24 mouse cellular contexts compared by ENCODE assay signal in the genomic region with DNA sequence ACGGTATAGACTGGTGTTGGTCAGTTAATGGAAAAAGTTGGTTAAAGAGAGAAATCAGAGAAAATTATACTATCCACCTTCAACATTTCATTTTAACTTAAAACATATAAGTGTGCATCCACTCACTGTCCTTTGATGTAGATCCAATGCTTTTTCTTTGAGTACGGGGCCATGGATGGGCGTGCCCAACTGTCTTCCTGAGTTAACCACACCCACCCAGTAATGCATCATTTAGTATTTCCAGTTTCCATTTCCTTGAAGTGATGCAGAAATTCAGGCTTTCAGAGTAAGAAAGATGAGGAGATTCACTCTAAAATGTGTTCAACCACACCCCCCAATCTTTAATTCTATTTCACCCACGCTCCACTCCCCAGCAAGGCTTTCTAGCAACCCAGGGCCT.
A peak's percentile ranks its signal among the peaks of the same experiment; 100 is the strongest.
DNase-seq lines count a peak whose midpoint lies in the region; ATAC-seq and TF ChIP-seq lines count a peak whose summit lies in the region.
"Had no signal": no experiment of that assay in that cellular context is flagged by ENCODE, and none has a peak within 500 bp of the region (broad histone marks: within the 10 kb centered on the region; RNA-seq: fewer than 3 reads in every experiment).

No protein-coding gene starts in this region.

- H3K4me3 ChIP-seq in intestine, embryonic 15.5 days (replicated peaks) = no peak overlapping the region
- no peak overlapping the region for H3K4me3 ChIP-seq in intestine, postnatal 0 days (ENCODE audit: low read depth, low read length)
- H3K4me3 ChIP-seq in stomach, embryonic 15.5 days (replicated peaks) = no peak overlapping the region
- no peak overlapping the region for H3K4me3 ChIP-seq in stomach, postnatal 0 days (ENCODE audit: low read depth, low read length)
- H3K4me3 ChIP-seq: embryonic facial prominence, embryonic 10.5 days; embryonic facial prominence, embryonic 12.5 days; forebrain, embryonic 13.5 days had no signal

- H3K4me1 ChIP-seq in intestine, embryonic 15.5 days (replicated peaks) = no peaks in the 10 kb centered on the region; the same call in none of the 2 replicates
- no peaks in the 10 kb centered on the region for H3K4me1 ChIP-seq in intestine, postnatal 0 days (replicated peaks; ENCODE audit: control insufficient read depth, insufficient read depth, low read length)
- H3K4me1 ChIP-seq in stomach, embryonic 15.5 days = 0 out of 2 replicates have a peak, but pooled peaks cover 5% of the 10 kb centered on the region
- no peaks in the 10 kb centered on the region; the same call in 1 of the 2 replicates for H3K4me1 ChIP-seq in stomach, postnatal 0 days (replicated peaks; ENCODE audit: control insufficient read depth, insufficient read depth)
- H3K4me1 ChIP-seq: forebrain, embryonic 13.5 days had no signal

- H3K27me3 ChIP-seq in intestine, embryonic 15.5 days (replicated peaks) = no peaks in the 10 kb centered on the region
- H3K27me3 ChIP-seq in intestine, postnatal 0 days (replicated peaks; ENCODE audit: control insufficient read depth, insufficient read depth, low read length) = no peaks in the 10 kb centered on the region
- H3K27me3 ChIP-seq in stomach, embryonic 15.5 days (replicated peaks) = no peaks in the 10 kb centered on the region
- H3K27me3 ChIP-seq in stomach, postnatal 0 days (ENCODE audit: control insufficient read depth, insufficient read depth, low read length) = no peaks in the 10 kb centered on the region
- H3K27me3 ChIP-seq: CH12.LX; embryonic facial prominence, embryonic 12.5 days; forebrain, embryonic 13.5 days; Patski had no signal

- TF ChIP-seq EP300 in stomach, postnatal 0 days (optimal IDR thresholded peaks at IDR 0.05) = no peak

- H3K36me3 ChIP-seq in intestine, embryonic 15.5 days = no peaks in the 10 kb centered on the region
- H3K36me3 ChIP-seq in intestine, postnatal 0 days (ENCODE audit: control insufficient read depth, insufficient read depth) = no peaks in the 10 kb centered on the region
- H3K36me3 ChIP-seq in stomach, embryonic 15.5 days = no peaks in the 10 kb centered on the region
- no peaks in the 10 kb centered on the region for H3K36me3 ChIP-seq in stomach, postnatal 0 days (ENCODE audit: control insufficient read depth, insufficient read depth, low read length)
- H3K36me3 ChIP-seq: embryonic facial prominence, embryonic 10.5 days; embryonic facial prominence, embryonic 12.5 days; G1E had no signal

- no peak for TF ChIP-seq CTCF in intestine, postnatal 0 days (IDR thresholded peaks at IDR 0.05; ENCODE audit: low read depth)
- no peak for TF ChIP-seq CTCF in stomach, postnatal 0 days (IDR thresholded peaks at IDR 0.05; ENCODE audit: low read depth)

- H3K9ac ChIP-seq in intestine, embryonic 15.5 days = no peak overlapping the region
- no peak overlapping the region for H3K9ac ChIP-seq in intestine, postnatal 0 days (ENCODE audit: low read depth, low read length)
- no peak overlapping the region for H3K9ac ChIP-seq in stomach, embryonic 15.5 days
- H3K9ac ChIP-seq in stomach, postnatal 0 days (ENCODE audit: low read length) = no peak overlapping the region
- H3K9ac ChIP-seq: embryonic facial prominence, embryonic 12.5 days; forebrain, embryonic 13.5 days had no signal

- peak; percentile 71 for ATAC-seq in intestine, embryonic 15.5 days
- ATAC-seq in intestine, postnatal 0 days = peak; percentile 73
- ATAC-seq in stomach, embryonic 15.5 days (ENCODE audit: insufficient read depth, low FRiP score, low read depth) = no peak
- ATAC-seq in stomach, postnatal 0 days (ENCODE audit: low FRiP score, low TSS enrichment) = peak; percentile 30; the same call in 1 of the 2 replicates
- ATAC-seq: activated CD4-positive, CD25-positive, alpha-beta regulatory T cell, adult 4 months; CD4-positive, CD25-positive, alpha-beta regulatory T cell, adult 4 months; forebrain, embryonic 13.5 days; Patski had no signal

- H3K9me3 ChIP-seq in intestine, embryonic 15.5 days = no peaks in the 10 kb centered on the region
- 0 out of 2 replicates have a peak, but pooled peaks cover 3% of the 10 kb centered on the region for H3K9me3 ChIP-seq in intestine, postnatal 0 days (ENCODE audit: control insufficient read depth)
- no peaks in the 10 kb centered on the region for H3K9me3 ChIP-seq in stomach, embryonic 15.5 days
- no peaks in the 10 kb centered on the region for H3K9me3 ChIP-seq in stomach, postnatal 0 days (ENCODE audit: control insufficient read depth, low read length)
- H3K9me3 ChIP-seq: embryonic facial prominence, embryonic 10.5 days; embryonic facial prominence, embryonic 12.5 days had no signal

- 75% methylated on average over 4 of the region's 4 CpGs for WGBS in intestine, embryonic 15.5 days
- WGBS in intestine, postnatal 0 days = 48% methylated on average over 4 of the region's 4 CpGs
- 81% methylated on average over 4 of the region's 4 CpGs for WGBS in stomach, embryonic 15.5 days
- WGBS in stomach, postnatal 0 days = 63% methylated on average over 4 of the region's 4 CpGs

- no peak for DNase-seq in stomach, postnatal 0 days (ENCODE audit: low spot score)
- no peak for DNase-seq in frontal cortex, postnatal 36 days (ENCODE audit: low spot score in 2 of 2)
- no peak for DNase-seq in lung, postnatal 25 days (ENCODE audit: low spot score)
- no peak for DNase-seq in spleen, postnatal 14 days (ENCODE audit: low spot score in 2 of 2)
- DNase-seq: adrenal gland, adult 8-10 months; adrenal gland, postnatal 14 days; adrenal gland, postnatal 36 days; B cell, adult 2 months; cerebellum, adult 11-12 months; cerebellum, adult 2 months; cerebellum, adult 9-10 months; cerebellum, postnatal 10 days; cerebellum, postnatal 25 days had no signal

- H3K4me2 ChIP-seq in intestine, embryonic 15.5 days (replicated peaks) = 0 out of 2 replicates have a peak overlapping the region, but pooled peaks have one; percentile 22
- peak overlapping the region; percentile 25 for H3K4me2 ChIP-seq in intestine, postnatal 0 days (replicated peaks; ENCODE audit: low read depth)
- H3K4me2 ChIP-seq in stomach, embryonic 15.5 days = no peak overlapping the region
- no peak overlapping the region for H3K4me2 ChIP-seq in stomach, postnatal 0 days (replicated peaks; ENCODE audit: low read depth)
- H3K4me2 ChIP-seq: embryonic facial prominence, embryonic 12.5 days; forebrain, embryonic 13.5 days had no signal

- no peak overlapping the region for H3K27ac ChIP-seq in intestine, embryonic 15.5 days
- no peak overlapping the region for H3K27ac ChIP-seq in intestine, postnatal 0 days (ENCODE audit: low read depth, low read length)
- 0 out of 2 replicates have a peak overlapping the region, but pooled peaks have one; percentile 12 for H3K27ac ChIP-seq in stomach, embryonic 15.5 days
- H3K27ac ChIP-seq in stomach, postnatal 0 days (replicated peaks) = no peak overlapping the region
- H3K27ac ChIP-seq: embryonic facial prominence, embryonic 10.5 days; embryonic facial prominence, embryonic 12.5 days; forebrain, embryonic 13.5 days had no signal

Comparison
In these comparisons a context has a peak if more than half of its experiments do, and no peak if none do; other contexts are left out.
1. H3K4me2 ChIP-seq: peak in intestine, embryonic 15.5 days (single experiment) and intestine, postnatal 0 days (single experiment); none in stomach, embryonic 15.5 days (single experiment) and stomach, postnatal 0 days (single experiment).